Mouse (Mus musculus): ENCODE data around the gene Mxd4.

DNA sequence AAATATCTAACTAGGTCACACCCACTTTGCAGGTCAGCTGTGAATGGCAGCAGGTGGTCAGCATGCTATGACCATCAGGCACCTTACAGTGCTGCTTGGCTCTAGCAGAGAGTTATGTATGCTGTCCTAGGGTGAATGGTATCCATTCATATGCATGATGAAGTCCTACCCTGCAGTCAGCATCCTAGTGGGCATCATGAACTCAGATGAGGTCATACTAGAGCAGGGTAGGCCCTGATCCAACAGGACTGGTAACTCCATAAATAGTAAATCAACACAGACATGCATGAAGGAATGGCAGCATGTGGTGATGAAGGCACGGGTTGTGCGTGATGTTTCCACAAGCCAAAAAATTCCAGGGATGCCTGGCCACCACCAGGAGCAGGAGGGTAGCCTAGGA is 18.3 kb upstream of the Mxd4 start:
- TF ChIP-seq HCFC1 (IDR thresholded peaks at IDR 0.05; ENCODE audit: borderline replicate concordance, insufficient read depth, low read length) (no peak), MAFK (IDR thresholded peaks at IDR 0.05; ENCODE audit: insufficient read depth, low read depth, low read length) (no peak), CHD2 (IDR thresholded peaks at IDR 0.05; ENCODE audit: low read depth, low read length) (no peak)

Data from ES-E14 (cell line).